Mouse (Mus musculus) erythroid progenitor cell, adult 5-6 weeks (primary cell): ENCODE data around the gene Sly. TPM values are rescaled to one million over a fixed set of nuclear protein-coding genes. Genes with fewer than 3 reads are reported as not detected.
"Not testable (repeated sequence)": the region's sequence is repeated elsewhere in the genome, so short reads cannot be mapped to it uniquely, and the experiment has no call there.

Source experiments
- ATAC-seq: replicated peaks from 2 replicates; pipeline ENCODE4 v1.8.0; 2016; ENCODE audit warnings: moderate number of reproducible peaks, mild to moderate bottlenecking, moderate TSS enrichment, inconsistent platforms; ENCODE audit not compliant: poor library complexity, low FRiP score, severe bottlenecking
- total RNA-seq, 2 experiments: library from RNA; stranded (forward) in 1 of 2; stranded (reverse) in 1 of 2; fragments of 150-400 nt in 1 of 2; fragments of 186-747, 209-891 nt in 1 of 2; gene quantifications; 2 replicates each; pipeline versions ENCODE4 v1.2.3 to v1.2.4; 2015 to 2017; ENCODE audit warnings: low replicate concordance in 2 of 2

Sly gene
- not detected in 2 replicates for total RNA-seq (2015; ENCODE audit: low replicate concordance)
- total RNA-seq (2017; ENCODE audit: low replicate concordance), result not detected in 2 replicates

DNA sequence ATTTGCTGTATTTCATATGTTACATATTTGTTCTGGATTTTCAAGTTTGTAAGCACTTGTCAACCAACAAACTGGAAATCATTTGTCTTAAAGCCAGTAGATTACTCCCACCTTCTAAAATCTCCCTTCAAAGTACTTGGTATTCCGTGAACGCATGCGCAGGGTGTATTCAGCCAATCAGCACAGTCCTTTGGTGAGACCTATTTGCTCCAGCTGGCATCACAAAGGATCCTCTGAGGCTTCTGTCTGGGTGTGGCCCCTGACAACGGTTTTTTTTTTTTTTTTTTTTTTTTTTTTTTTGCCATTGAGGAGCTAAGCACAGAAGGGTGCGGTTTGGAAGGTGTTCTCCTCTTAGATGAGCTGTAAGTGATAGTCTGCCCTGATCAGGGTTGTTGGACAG, at the start of gene Sly:
Gene Sly, plus strand, starts transcription at position 301 of the 400 bp plus-strand sequence.
- not testable (repeated sequence) for ATAC-seq
